Comparison of ENCODE assay signal across 8 mouse cellular contexts in genomic region chr11:83271951-83272843, GRCm38 (mm10). TPM values are rescaled to one million over a fixed set of nuclear protein-coding genes. Genes with fewer than 3 reads are reported as not detected.
A peak's percentile ranks its signal among the peaks of the same experiment; 100 is the strongest.
DNase-seq lines count a peak whose midpoint lies in the region; ATAC-seq and TF ChIP-seq lines count a peak whose summit lies in the region.

No protein-coding gene starts in this region.

- TF ChIP-seq CTCF in left cerebral cortex, adult 2 months (IDR thresholded peaks at IDR 0.05) = peak; percentile 45

- intact Hi-C loops in left cerebral cortex, adult 2 months (cut with DNase I) = loop anchor here (1.0 to 2.0 kb wide), 2 partner anchors 19 to 30 kb away; partner anchors contain the start of gene Pex12
- intact Hi-C loops in left cerebral cortex, postnatal 36 days (cut with DNase I) = no loop called here

- no peaks in the 10 kb centered on the region for H3K36me3 ChIP-seq in forebrain, embryonic 13.5 days (ENCODE audit: poor library complexity, severe bottlenecking)
- H3K36me3 ChIP-seq in liver, embryonic 13.5 days = peaks cover 30% of the 10 kb centered on the region
- H3K36me3 ChIP-seq in neural tube, embryonic 13.5 days = no peaks in the 10 kb centered on the region

- WGBS in forebrain, embryonic 13.5 days = 12% methylated on average over 2 of the region's 2 CpGs
- WGBS in liver, embryonic 13.5 days (ENCODE audit: insufficient replicate concordance) = 13% methylated on average over 2 of the region's 2 CpGs
- 21% methylated on average over 2 of the region's 2 CpGs for WGBS in neural tube, embryonic 13.5 days

- H3K9ac ChIP-seq in forebrain, embryonic 13.5 days = no peak overlapping the region
- peak overlapping the region; percentile 45 for H3K9ac ChIP-seq in liver, embryonic 13.5 days
- no peak overlapping the region for H3K9ac ChIP-seq in neural tube, embryonic 13.5 days

- H3K4me1 ChIP-seq in forebrain, embryonic 13.5 days = 0 out of 2 replicates have a peak, but pooled peaks cover 2% of the 10 kb centered on the region
- H3K4me1 ChIP-seq in liver, embryonic 13.5 days (replicated peaks) = peaks cover 29% of the 10 kb centered on the region
- H3K4me1 ChIP-seq in neural tube, embryonic 13.5 days (replicated peaks) = peaks cover 8% of the 10 kb centered on the region

- peak overlapping the region; percentile 65 for H3K4me2 ChIP-seq in forebrain, embryonic 13.5 days
- H3K4me2 ChIP-seq in liver, embryonic 13.5 days = peak overlapping the region; percentile 74; the same call in 1 of the 2 replicates
- H3K4me2 ChIP-seq in neural tube, embryonic 13.5 days = peak overlapping the region; percentile 64

- H3K4me3 ChIP-seq in left cerebral cortex, adult 2 months = no peak overlapping the region; the same call in 1 of the 2 replicates
- no peak overlapping the region for H3K4me3 ChIP-seq in forebrain, embryonic 13.5 days
- no peak overlapping the region for H3K4me3 ChIP-seq in liver, embryonic 13.5 days (replicated peaks)
- no peak overlapping the region for H3K4me3 ChIP-seq in neural tube, embryonic 13.5 days

- peak overlapping the region; percentile 99; the same call in 1 of the 2 replicates for H3K27ac ChIP-seq in left cerebral cortex, adult 2 months
- peak overlapping the region; percentile 44; the same call in 1 of the 2 replicates for H3K27ac ChIP-seq in forebrain, embryonic 13.5 days
- H3K27ac ChIP-seq in liver, embryonic 13.5 days = peak overlapping the region; percentile 87
- H3K27ac ChIP-seq in neural tube, embryonic 13.5 days (replicated peaks) = peak overlapping the region; percentile 89

- 0 out of 2 replicates have a peak, but pooled peaks cover 3% of the 10 kb centered on the region for H3K27me3 ChIP-seq in forebrain, embryonic 13.5 days
- peaks cover 29% of the 10 kb centered on the region for H3K27me3 ChIP-seq in liver, embryonic 13.5 days
- no peaks in the 10 kb centered on the region; the same call in 1 of the 2 replicates for H3K27me3 ChIP-seq in neural tube, embryonic 13.5 days

- 0 out of 2 replicates have a peak, but pooled peaks have one; percentile 14 for ATAC-seq in forebrain, embryonic 13.5 days
- peak; percentile 22; the same call in 1 of the 2 replicates for ATAC-seq in liver, embryonic 13.5 days (ENCODE audit: low read depth)
- no peak; the same call in 1 of the 2 replicates for ATAC-seq in neural tube, embryonic 13.5 days (ENCODE audit: low read depth)

- no peak for DNase-seq in left cerebral cortex, adult 2 months (ENCODE audit: extremely low spot score in 1 of 2, low spot score in 2 of 2)
- no peak for DNase-seq in left cerebral cortex, postnatal 36 days (ENCODE audit: low spot score in 2 of 2)
- DNase-seq in T-cell, adult 2 months (ENCODE audit: low spot score) = peak; percentile 52
- no peak for DNase-seq in liver, embryonic 13.5 days
- no peak for DNase-seq in right cerebral cortex, postnatal 10 days (ENCODE audit: low spot score in 2 of 2)
- DNase-seq in adrenal gland, postnatal 10 days = no peak

- no peaks in the 10 kb centered on the region for H3K9me3 ChIP-seq in forebrain, embryonic 13.5 days (replicated peaks)
- no peaks in the 10 kb centered on the region for H3K9me3 ChIP-seq in liver, embryonic 13.5 days (replicated peaks)
- H3K9me3 ChIP-seq in neural tube, embryonic 13.5 days = no peaks in the 10 kb centered on the region

RNA-seq across cellular contexts. Expression of gene Slfn14, which starts 14.3 kb away (rescaled TPM):
- total RNA-seq in left cerebral cortex, adult 2 months (2021) = not detected
- not detected for total RNA-seq in left cerebral cortex, postnatal 36 days (2021)
- polyA plus RNA-seq in forebrain, embryonic 13.5 days (2015; fragmentation: Nextera tagmentation; extraction: Ambion mirVana) = 0.04 and 0.14 TPM in 2 replicates
- 21.6 and 24.7 TPM in 2 replicates for polyA plus RNA-seq in liver, embryonic 13.5 days (2015; fragmentation: Nextera tagmentation; extraction: Ambion mirVana)
- 0.08 TPM in 1 of 2 replicates, not detected in the other for polyA plus RNA-seq in neural tube, embryonic 13.5 days (2015; fragmentation: Nextera tagmentation; extraction: Ambion mirVana)
- 1 to 10 TPM in 1 of 2 experiments, under 1 TPM in 1; 0.60 to 2.0 TPM for total RNA-seq in adrenal gland, postnatal 10 days (2021)

RNA-seq across cellular contexts. Expression of gene Ap2b1, which starts 26.6 kb away (rescaled TPM):
- 100 to 1,000 TPM; 281 to 296 TPM for total RNA-seq in left cerebral cortex, adult 2 months (2021)
- total RNA-seq in left cerebral cortex, postnatal 36 days (2021) = 100 to 1,000 TPM; 268 to 286 TPM
- 82.2 and 85.4 TPM in 2 replicates for polyA plus RNA-seq in forebrain, embryonic 13.5 days (2015; fragmentation: Nextera tagmentation; extraction: Ambion mirVana)
- 19.3 and 25.5 TPM in 2 replicates for polyA plus RNA-seq in liver, embryonic 13.5 days (2015; fragmentation: Nextera tagmentation; extraction: Ambion mirVana)
- 115 and 118 TPM in 2 replicates for polyA plus RNA-seq in neural tube, embryonic 13.5 days (2015; fragmentation: Nextera tagmentation; extraction: Ambion mirVana)
- 10 to 100 TPM; 78.1 to 96.0 TPM for total RNA-seq in adrenal gland, postnatal 10 days (2021)

RNA-seq across cellular contexts. Expression of gene Pex12, which starts 30.2 kb away (rescaled TPM):
- 10 to 100 TPM in 1 of 2 experiments, 1 to 10 TPM in 1; 9.4 to 13.9 TPM for total RNA-seq in left cerebral cortex, adult 2 months (2021)
- 10 to 100 TPM in 1 of 2 experiments, 1 to 10 TPM in 1; 8.1 to 11.3 TPM for total RNA-seq in left cerebral cortex, postnatal 36 days (2021)
- 17.7 and 18.2 TPM in 2 replicates for polyA plus RNA-seq in forebrain, embryonic 13.5 days (2015; fragmentation: Nextera tagmentation; extraction: Ambion mirVana)
- 5.5 and 7.7 TPM in 2 replicates for polyA plus RNA-seq in liver, embryonic 13.5 days (2015; fragmentation: Nextera tagmentation; extraction: Ambion mirVana)
- polyA plus RNA-seq in neural tube, embryonic 13.5 days (2015; fragmentation: Nextera tagmentation; extraction: Ambion mirVana) = 19.8 and 21.3 TPM in 2 replicates
- 10 to 100 TPM in 1 of 2 experiments, 1 to 10 TPM in 1; 8.4 to 13.1 TPM for total RNA-seq in adrenal gland, postnatal 10 days (2021)

Comparison
In these comparisons a context has a peak if more than half of its experiments do, and no peak if none do; other contexts are left out.
1. H3K27ac ChIP-seq: peak in every context shown above with its lines; median percentile 99 in left cerebral cortex, adult 2 months; 89 in neural tube, embryonic 13.5 days; 87 in liver, embryonic 13.5 days; 44 in forebrain, embryonic 13.5 days.